9 mouse cellular contexts compared by ENCODE assay signal in genomic region chr8:124585718-124586425, GRCm38 (mm10). TPM values are rescaled to one million over a fixed set of nuclear protein-coding genes. Genes with fewer than 3 reads are reported as not detected.
DNase-seq lines count a peak whose midpoint lies in the region; ATAC-seq and TF ChIP-seq lines count a peak whose summit lies in the region.
"Had no signal": no experiment of that assay in that cellular context is flagged by ENCODE, and none has a peak within 500 bp of the region (broad histone marks: within the 10 kb centered on the region; RNA-seq: fewer than 3 reads in every experiment).

No protein-coding gene starts in this region.

- no peak overlapping the region for H3K27ac ChIP-seq in kidney, adult 2 months (ENCODE audit: insufficient read depth, low read depth, low read length)
- no peak overlapping the region for H3K27ac ChIP-seq in kidney, embryonic 14.5 days (ENCODE audit: low read depth, low read length)
- H3K27ac ChIP-seq in limb, embryonic 15.5 days, result no peak overlapping the region
- H3K27ac ChIP-seq in thymus, adult 2 months (ENCODE audit: control insufficient read depth, insufficient read depth, low read length), result peak overlapping the region; percentile 66

- no peak overlapping the region for H3K4me2 ChIP-seq in kidney, embryonic 14.5 days (replicated peaks; ENCODE audit: low read depth, low read length)
- no peak overlapping the region for H3K4me2 ChIP-seq in limb, embryonic 15.5 days

- H3K4me1 ChIP-seq in kidney, adult 2 months (ENCODE audit: control insufficient read depth, insufficient read depth, low read length), result no peaks in the 10 kb centered on the region
- H3K4me1 ChIP-seq in kidney, embryonic 14.5 days (ENCODE audit: control insufficient read depth, insufficient read depth, low read length), result no peaks in the 10 kb centered on the region
- no peaks in the 10 kb centered on the region for H3K4me1 ChIP-seq in limb, embryonic 15.5 days
- peaks cover 21% of the 10 kb centered on the region for H3K4me1 ChIP-seq in thymus, adult 2 months (replicated peaks; ENCODE audit: control insufficient read depth, insufficient read depth, low read length)

- TF ChIP-seq CTCF in kidney, adult 2 months (conservative IDR thresholded peaks at IDR 0.05; ENCODE audit: insufficient read depth, insufficient read length, low read depth, low read length), result no peak
- TF ChIP-seq CTCF in thymus, adult 2 months (IDR thresholded peaks at IDR 0.05; ENCODE audit: borderline replicate concordance, control insufficient read depth, extremely low read depth, insufficient read depth, low read length, poor library complexity), result no peak

- H3K27me3 ChIP-seq in kidney, adult 2 months (replicated peaks; ENCODE audit: control insufficient read depth, insufficient read depth, low read length), result no peaks in the 10 kb centered on the region
- no peaks in the 10 kb centered on the region for H3K27me3 ChIP-seq in kidney, embryonic 14.5 days (ENCODE audit: control insufficient read depth, insufficient read depth, low read length)
- no peaks in the 10 kb centered on the region for H3K27me3 ChIP-seq in limb, embryonic 15.5 days
- H3K27me3 ChIP-seq in thymus, adult 2 months (ENCODE audit: control insufficient read depth, insufficient read depth, low read length), result no peaks in the 10 kb centered on the region

- no peaks in the 10 kb centered on the region for H3K9me3 ChIP-seq in kidney, embryonic 14.5 days (ENCODE audit: control insufficient read depth, low read length)
- no peaks in the 10 kb centered on the region for H3K9me3 ChIP-seq in limb, embryonic 15.5 days

- 33% methylated on average over 3 of the region's 3 CpGs for WGBS in kidney, adult 2 months
- WGBS in kidney, embryonic 14.5 days, result 44% methylated on average over 3 of the region's 3 CpGs
- 68% methylated on average over 3 of the region's 3 CpGs for WGBS in limb, embryonic 15.5 days
- WGBS in thymus, adult 2 months, result 33% methylated on average over 3 of the region's 3 CpGs

- DNase-seq in kidney, adult 2 months, result peak; percentile 40
- DNase-seq in adipocyte (ENCODE audit: low spot score), result peak; percentile 79
- DNase-seq in cerebellum, postnatal 14 days, result peak; percentile 67 to 70
- DNase-seq in thymus, adult 2 months, result peak; percentile 26
- DNase-seq in left cerebral cortex, adult 18-20 months (ENCODE audit: low spot score in 2 of 2), result no peak
- DNase-seq in frontal cortex, postnatal 36 days (ENCODE audit: low spot score in 2 of 2), result no peak

- no peak for TF ChIP-seq POLR2A in kidney, adult 2 months (IDR thresholded peaks at IDR 0.05; ENCODE audit: low read depth, low read length)
- TF ChIP-seq POLR2A in thymus, adult 2 months (IDR thresholded peaks at IDR 0.05; ENCODE audit: control insufficient read depth, extremely low read depth, insufficient read depth, low read length, poor library complexity), result no peak

- ATAC-seq in kidney, embryonic 14.5 days (ENCODE audit: low FRiP score, low TSS enrichment), result no peak; the same call in 1 of the 2 replicates
- 0 out of 2 replicates have a peak, but pooled peaks have one; percentile 35 for ATAC-seq in limb, embryonic 15.5 days (ENCODE audit: insufficient number of reproducible peaks, low FRiP score, low TSS enrichment, low read depth)

- no peak overlapping the region for H3K9ac ChIP-seq in kidney, embryonic 14.5 days (ENCODE audit: low read depth, low read length)
- no peak overlapping the region for H3K9ac ChIP-seq in limb, embryonic 15.5 days

- H3K36me3 ChIP-seq in kidney, adult 2 months (ENCODE audit: control insufficient read depth, insufficient read depth, low read length), result no peaks in the 10 kb centered on the region
- no peaks in the 10 kb centered on the region for H3K36me3 ChIP-seq in kidney, embryonic 14.5 days (ENCODE audit: control insufficient read depth, insufficient read depth, low read length)
- no peaks in the 10 kb centered on the region for H3K36me3 ChIP-seq in limb, embryonic 15.5 days
- H3K36me3 ChIP-seq in thymus, adult 2 months (ENCODE audit: control insufficient read depth, insufficient read depth, low read length), result no peaks in the 10 kb centered on the region

- no peak overlapping the region for H3K4me3 ChIP-seq in kidney, adult 2 months (ENCODE audit: insufficient read depth, low read depth, low read length)
- no peak overlapping the region for H3K4me3 ChIP-seq in kidney, embryonic 14.5 days (ENCODE audit: low read length)
- H3K4me3 ChIP-seq in limb, embryonic 15.5 days, result no peak overlapping the region
- no peak overlapping the region for H3K4me3 ChIP-seq in thymus, adult 2 months (ENCODE audit: control insufficient read depth, insufficient read depth, low read length)

RNA-seq across cellular contexts. Expression of gene Capn9, which starts 10.0 kb away (rescaled TPM):
- not detected in 2 replicates for polyA plus RNA-seq in kidney, adult 2 months (2012; rRNA removed)
- 0.08 TPM in 1 of 2 replicates, not detected in the other for polyA plus RNA-seq in kidney, embryonic 14.5 days (2014; fragmentation: Nextera tagmentation; extraction: Ambion mirVana)
- polyA plus RNA-seq in limb, embryonic 15.5 days (2015; fragmentation: Nextera tagmentation; extraction: Ambion mirVana), result 0.06 and 0.12 TPM in 2 replicates
- polyA plus RNA-seq in thymus, adult 2 months (2012; rRNA removed), result 0.08 and 0.13 TPM in 2 replicates
- total RNA-seq in left cerebral cortex, adult 18-20 months (2021), result not detected
- total RNA-seq: gastrocnemius, postnatal 36 days had no signal

RNA-seq across cellular contexts. Expression of gene Agt, which starts 16.4 kb away (rescaled TPM):
- 91.6 and 136 TPM in 2 replicates for polyA plus RNA-seq in kidney, adult 2 months (2012; rRNA removed)
- polyA plus RNA-seq in kidney, embryonic 14.5 days (2014; fragmentation: Nextera tagmentation; extraction: Ambion mirVana), result 0.27 and 0.28 TPM in 2 replicates
- polyA plus RNA-seq in limb, embryonic 15.5 days (2015; fragmentation: Nextera tagmentation; extraction: Ambion mirVana), result 1.7 and 2.8 TPM in 2 replicates
- 4.1 and 4.7 TPM in 2 replicates for polyA plus RNA-seq in thymus, adult 2 months (2012; rRNA removed)
- 10 to 100 TPM; 13.2 to 14.8 TPM for total RNA-seq in left cerebral cortex, adult 18-20 months (2021)

Comparison
In these comparisons a context has a peak if more than half of its experiments do, and no peak if none do; other contexts are left out.
1. RNA of gene Agt, which starts 16.4 kb away (polyA plus RNA-seq): 91.6 to 136 TPM in kidney, adult 2 months; 4.1 to 4.7 TPM in thymus, adult 2 months, 1.7 to 2.8 TPM in limb, embryonic 15.5 days and 0.27 to 0.28 TPM in kidney, embryonic 14.5 days; every median in the first group is over 10 times any median in the second.
2. DNase-seq: peak in kidney, adult 2 months (single experiment), adipocyte (single experiment), cerebellum, postnatal 14 days (2 of 2) and thymus, adult 2 months (single experiment); none in left cerebral cortex, adult 18-20 months (0 of 2) and frontal cortex, postnatal 36 days (0 of 2).